Mouse (Mus musculus) forebrain, embryonic 16.5 days (tissue): ENCODE data around the gene Cflar. TPM values are rescaled to one million over a fixed set of nuclear protein-coding genes. Genes with fewer than 3 reads are reported as not detected.
"Not testable (repeated sequence)": the region's sequence is repeated elsewhere in the genome, so short reads cannot be mapped to it uniquely, and the experiment has no call there.

ENCODE experiments used
- ATAC-seq: fragments of 200-750 bp; cut with Nextera tagmentation; 2 replicates; pipeline ENCODE4 v1.8.0; 2017; ENCODE audit warnings: mild to moderate bottlenecking, moderate library complexity
- H3K27ac ChIP-seq: fragments of 300-500 bp; sonication (generic); 2 replicates; pipeline ENCODE4 v1.5.1; 2014; ENCODE audit warnings: low read length, control low read depth
- H3K27me3 ChIP-seq: fragments of 300-500 bp; sonication (generic); replicated peaks from 2 replicates; pipeline ENCODE4 v1.6.1; 2014; ENCODE audit warnings: low read length; ENCODE audit not compliant: control insufficient read depth, insufficient read depth
- H3K36me3 ChIP-seq: fragments of 300-500 bp; sonication (generic); 2 replicates; pipeline ENCODE4 v1.6.1; 2014; ENCODE audit not compliant: control insufficient read depth, insufficient read depth
- H3K4me1 ChIP-seq: fragments of 300-500 bp; sonication (generic); replicated peaks from 2 replicates; pipeline ENCODE4 v1.6.1; 2014; ENCODE audit warnings: low read length; ENCODE audit not compliant: control insufficient read depth, insufficient read depth
- H3K4me2 ChIP-seq: fragments of 300-500 bp; sonication (generic); 2 replicates; pipeline ENCODE4 v1.6.1; 2014; ENCODE audit warnings: mild to moderate bottlenecking, low read length, control low read depth
- H3K4me3 ChIP-seq: fragments of 300-500 bp; sonication (generic); replicated peaks from 2 replicates; pipeline ENCODE4 v1.5.1; 2014; ENCODE audit warnings: mild to moderate bottlenecking, low read length, control low read depth
- H3K9ac ChIP-seq: fragments of 300-500 bp; sonication (generic); replicated peaks from 2 replicates; pipeline ENCODE4 v1.6.1; 2014; ENCODE audit warnings: low read depth, low read length, control low read depth
- H3K9me3 ChIP-seq: fragments of 300-500 bp; sonication (generic); 2 replicates; pipeline ENCODE4 v1.6.1; 2016; ENCODE audit warnings: low read length; ENCODE audit not compliant: control insufficient read depth
- WGBS: fragments of 180-500 bp; shearing (Covaris S2); extraction: QIAGEN DNeasy Blood & Tissue Kit; methylation state at CpG from one replicate; pipeline ENCODE4 v1.1.7; 2014; 5-methylcytosine and 5-hydroxymethylcytosine counted together
- polyA plus RNA-seq: library from polyadenylated mRNA; unstranded; fragments of >200 nt; fragmentation: Nextera tagmentation; extraction: Ambion mirVana; gene quantifications from 2 replicates; pipeline ENCODE4 v1.2.1, GENCODE M21; 2015

The Cflar gene
- polyA plus RNA-seq, 1 experiment from 2014 or later = 15.8 TPM

DNA sequence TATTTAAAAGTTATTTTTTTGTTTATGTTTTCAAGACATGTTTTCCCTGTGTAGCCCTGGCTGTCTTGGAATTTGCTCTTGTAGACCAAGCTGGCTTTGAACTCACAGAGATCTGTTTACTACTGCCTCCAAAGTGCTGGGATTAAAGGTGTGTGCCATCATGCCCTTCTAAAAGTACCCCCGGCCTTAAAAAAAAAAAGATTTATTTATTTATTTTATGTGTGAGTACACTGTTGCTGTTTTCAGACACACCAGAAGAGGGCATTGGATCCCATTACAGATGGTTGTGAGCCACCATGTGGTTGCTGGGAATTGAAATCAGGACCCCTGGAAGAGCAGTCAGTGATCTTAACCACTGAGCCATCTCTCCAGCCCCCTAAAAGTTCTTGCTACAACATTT lies 1.3 kb upstream of the Cflar start:
- H3K4me1 ChIP-seq = peaks cover 11% of the 10 kb centered on the region
- H3K4me2 ChIP-seq, H3K27me3 ChIP-seq, H3K36me3 ChIP-seq, H3K9me3 ChIP-seq, H3K9ac ChIP-seq, H3K4me3 ChIP-seq, ATAC-seq, H3K27ac ChIP-seq: not testable (repeated sequence)
- WGBS = 93% methylated on average over 1 of the region's 1 CpGs

DNA sequence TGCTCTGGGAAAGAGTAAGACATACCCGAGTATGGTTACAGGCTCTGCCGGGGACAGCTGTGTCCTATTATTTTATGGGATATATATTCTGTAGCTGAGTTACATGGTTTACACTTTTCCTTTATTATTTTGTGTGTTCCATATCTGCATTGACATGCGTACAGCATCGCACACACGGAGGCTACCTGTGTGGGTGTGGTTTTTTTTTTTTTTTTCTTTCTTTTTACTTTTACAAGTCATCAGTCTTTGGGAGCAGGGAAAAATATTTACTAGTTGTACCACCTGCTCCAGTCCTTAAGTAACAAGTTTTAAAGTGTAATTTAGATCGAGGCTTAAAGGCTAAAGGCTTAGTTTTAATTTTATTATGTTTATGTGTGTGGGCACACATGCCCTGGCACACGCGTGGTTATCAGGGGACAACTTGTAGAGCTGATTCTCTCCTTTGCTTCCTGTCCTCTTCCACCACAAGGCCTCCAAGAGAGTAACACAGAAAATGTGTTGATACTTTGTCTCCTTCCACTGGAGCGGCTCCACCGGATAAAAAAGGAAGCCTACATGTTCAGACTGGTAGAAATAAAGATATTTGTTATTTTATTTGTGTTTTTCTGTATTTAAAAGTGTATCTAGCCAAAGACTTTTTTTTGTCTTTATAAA lies 470 bp upstream of the Cflar start:
- Histone ChIP-seq H3K4me2 (peak overlapping the region; percentile 76), H3K4me1 (peaks cover 11% of the 10 kb centered on the region), H3K9ac (peak overlapping the region; percentile 83), H3K4me3 (peak overlapping the region; percentile 66), H3K27me3 (no peaks in the 10 kb centered on the region), H3K27ac (peak overlapping the region; percentile 88), H3K36me3 (no peaks in the 10 kb centered on the region), H3K9me3 (no peaks in the 10 kb centered on the region)
- 48% methylated on average over 10 of the region's 10 CpGs for WGBS
- peak; percentile 29; the same call in 1 of the 2 replicates for ATAC-seq

DNA sequence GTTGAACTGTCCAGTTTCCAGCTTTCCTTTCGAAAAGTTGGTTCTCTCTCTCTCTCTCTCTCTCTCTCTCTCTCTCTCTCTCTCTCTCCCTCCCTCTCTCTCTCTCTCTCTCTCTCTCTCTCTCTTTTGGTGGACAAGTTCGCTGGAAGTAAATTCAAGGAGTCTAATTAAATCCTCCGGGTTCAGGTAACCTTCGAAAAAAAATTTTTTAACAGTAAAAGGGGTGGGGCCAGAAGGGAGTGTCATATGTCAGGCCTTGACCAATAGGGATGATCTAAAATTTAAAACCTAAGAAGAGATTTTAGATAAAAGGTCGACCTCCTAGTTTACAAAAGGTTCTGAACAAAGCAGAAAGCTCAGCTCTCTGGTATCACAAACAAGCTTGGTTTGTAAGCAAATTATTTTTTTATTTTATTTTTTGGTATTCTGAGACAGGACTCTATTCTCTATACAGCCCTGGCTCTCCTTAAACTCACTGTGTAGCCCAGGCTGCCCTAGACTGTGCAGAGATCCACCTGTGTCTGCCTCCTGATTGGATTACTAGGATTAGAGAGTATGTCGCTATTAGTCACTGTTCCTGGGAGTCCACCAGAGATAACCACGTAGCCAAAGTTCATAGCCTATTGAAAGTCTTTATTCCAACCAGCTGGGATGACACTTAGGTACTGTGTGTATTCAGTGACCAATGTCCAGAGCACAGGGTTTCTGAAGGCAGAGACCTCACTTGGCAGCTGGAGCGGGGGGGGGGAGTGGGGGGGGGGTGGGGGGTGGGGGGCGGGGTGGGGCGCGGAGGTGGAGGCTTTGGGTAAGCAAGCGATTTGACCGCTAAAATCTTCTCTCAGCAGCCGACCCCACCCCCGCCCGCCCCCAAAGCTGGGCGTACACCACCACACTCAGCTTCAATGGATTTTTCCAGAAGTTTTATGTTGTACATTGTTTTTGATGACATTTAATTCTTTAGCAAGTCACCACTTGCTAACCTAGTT lies 1.1 kb downstream of the Cflar start:
- H3K9ac ChIP-seq = peak overlapping the region; percentile 62; the same call in 1 of the 2 replicates
- H3K36me3 ChIP-seq = no peaks in the 10 kb centered on the region
- H3K27ac ChIP-seq = peak overlapping the region; percentile 84
- peaks cover 11% of the 10 kb centered on the region for H3K4me1 ChIP-seq
- H3K4me2 ChIP-seq = peak overlapping the region; percentile 76
- H3K9me3 ChIP-seq = no peaks in the 10 kb centered on the region
- H3K27me3 ChIP-seq = no peaks in the 10 kb centered on the region
- peak overlapping the region; percentile 66 for H3K4me3 ChIP-seq
- 6% methylated on average over 11 of the region's 17 CpGs for WGBS
- peak; percentile 66 for ATAC-seq

DNA sequence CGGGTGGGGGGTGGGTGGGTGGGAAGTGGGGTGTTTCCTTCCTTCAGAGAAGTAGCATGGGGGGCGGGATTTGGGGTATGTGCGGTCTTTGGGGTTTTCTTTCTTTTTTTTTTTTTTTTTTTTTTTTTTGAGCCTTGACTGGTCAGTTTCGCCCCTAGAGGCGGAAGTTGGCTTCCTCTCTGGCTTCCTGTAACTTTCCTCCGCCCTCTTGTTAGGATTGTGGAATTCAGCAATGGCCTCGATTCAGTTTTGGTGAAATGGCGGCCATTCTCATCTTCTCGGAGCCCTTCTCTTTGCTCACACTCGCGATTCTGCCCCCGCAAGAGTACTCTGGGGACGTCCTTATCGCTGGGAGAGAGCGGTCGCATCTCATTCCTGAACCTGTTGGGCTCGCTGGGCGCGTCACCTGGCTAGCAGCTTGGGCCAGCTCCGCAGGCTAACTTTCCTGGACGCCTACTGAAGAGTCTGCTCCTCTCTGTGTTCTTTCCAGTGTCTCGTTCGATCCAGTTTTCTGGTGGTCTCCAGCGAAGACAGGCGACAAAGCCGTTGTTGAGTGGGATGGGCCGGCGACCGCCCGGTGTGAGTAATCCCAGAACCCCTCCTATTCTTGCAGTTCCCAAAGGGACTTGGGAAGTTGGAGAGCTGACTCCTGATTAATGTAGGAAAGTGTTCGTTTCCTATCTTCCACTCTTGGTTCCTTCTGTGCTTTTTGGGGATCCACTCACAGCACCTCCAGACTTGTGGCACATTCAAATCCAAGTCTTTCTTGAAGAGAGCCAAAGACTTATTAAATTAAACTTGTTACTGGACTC lies 2.0 kb downstream of the Cflar start:
- Histone ChIP-seq H3K9ac (peak overlapping the region; percentile 62), H3K4me3 (peak overlapping the region; percentile 66), H3K4me2 (peak overlapping the region; percentile 76), H3K4me1 (peaks cover 11% of the 10 kb centered on the region), H3K36me3 (no peaks in the 10 kb centered on the region), H3K27ac (peak overlapping the region; percentile 84), H3K27me3 (no peaks in the 10 kb centered on the region), H3K9me3 (no peaks in the 10 kb centered on the region)
- ATAC-seq = no peak
- 4% methylated on average over 31 of the region's 31 CpGs for WGBS

DNA sequence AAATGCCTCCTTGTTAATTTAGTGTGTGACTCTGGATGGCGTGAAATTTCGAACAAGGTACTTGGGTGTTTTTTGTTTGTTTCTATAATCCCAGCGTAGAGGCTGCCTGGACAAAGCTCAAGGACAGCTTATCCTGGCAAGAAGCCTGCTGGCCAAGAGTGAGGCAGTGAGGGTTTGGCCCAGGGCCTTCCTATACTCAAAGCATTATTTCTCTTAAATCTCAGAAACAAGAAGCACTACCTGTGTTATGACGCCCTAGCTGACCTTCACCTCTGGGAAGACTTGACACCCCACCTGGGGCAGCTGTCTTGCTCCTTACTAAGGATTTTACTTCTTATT lies 2.6 kb downstream of the Cflar start:
- H3K9me3 ChIP-seq = no peaks in the 10 kb centered on the region
- no peak for ATAC-seq

DNA sequence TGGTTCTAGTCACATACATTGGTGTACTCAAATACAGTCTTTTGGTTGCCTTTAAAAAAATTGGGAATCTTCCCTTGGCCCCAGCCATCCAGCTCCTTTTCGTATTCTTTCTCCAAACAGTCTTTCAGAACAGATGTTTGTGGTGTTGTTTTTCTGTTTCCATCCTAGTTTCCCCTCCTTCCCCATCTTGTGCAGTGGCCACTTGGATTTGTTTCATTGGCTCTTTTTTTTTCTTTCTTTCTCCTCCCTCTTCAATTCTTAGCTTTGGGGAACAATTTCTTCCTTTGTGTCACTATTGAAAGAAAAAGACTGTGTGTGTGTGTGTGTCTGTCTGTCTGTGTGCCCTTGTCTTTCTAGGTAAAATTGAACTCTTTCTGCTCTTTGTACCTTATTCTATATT lies 3.1 kb downstream of the Cflar start:
- Histone ChIP-seq H3K27ac (no peak overlapping the region), H3K27me3 (no peaks in the 10 kb centered on the region), H3K4me2 (peak overlapping the region; percentile 76), H3K9me3 (no peaks in the 10 kb centered on the region), H3K4me1 (peaks cover 11% of the 10 kb centered on the region), H3K36me3 (no peaks in the 10 kb centered on the region), H3K4me3 (no peak overlapping the region; the same call in 1 of the 2 replicates), H3K9ac (no peak overlapping the region)
- 65% methylated on average over 1 of the region's 1 CpGs for WGBS
- ATAC-seq = no peak

More for the DNA sequence above, 2.6 kb downstream of the Cflar start:
- H3K4me3 ChIP-seq = peak overlapping the region; percentile 66
- no peaks in the 10 kb centered on the region for H3K27me3 ChIP-seq
- H3K36me3 ChIP-seq = no peaks in the 10 kb centered on the region
- 31% methylated on average over 4 of the region's 4 CpGs for WGBS
- peak overlapping the region; percentile 76 for H3K4me2 ChIP-seq
- H3K4me1 ChIP-seq = peaks cover 11% of the 10 kb centered on the region
- peak overlapping the region; percentile 84; the same call in 1 of the 2 replicates for H3K27ac ChIP-seq
- H3K9ac ChIP-seq = no peak overlapping the region

DNA sequence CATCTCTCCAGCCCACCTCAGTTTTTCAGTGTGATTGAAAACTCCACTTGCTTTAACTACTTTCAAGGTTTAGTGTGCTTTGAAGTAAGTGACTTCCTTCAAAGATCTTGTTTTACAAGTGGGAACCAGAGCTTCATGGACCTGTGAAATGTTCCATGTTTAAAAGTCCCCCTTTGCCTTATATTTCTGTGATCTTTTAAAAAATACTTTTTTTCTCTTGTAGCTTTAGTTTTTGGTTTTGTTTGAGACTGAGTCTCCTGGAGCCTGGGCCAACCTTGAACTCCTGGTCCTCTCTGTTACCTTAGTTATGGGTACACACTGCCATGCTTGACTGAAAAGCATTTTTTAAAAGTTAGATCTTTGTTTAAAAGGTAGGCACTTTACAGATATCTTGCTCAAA lies 4.2 kb downstream of the Cflar start:
- Histone ChIP-seq H3K4me3 (no peak overlapping the region), H3K36me3 (no peaks in the 10 kb centered on the region), H3K27me3 (no peaks in the 10 kb centered on the region), H3K4me1 (peaks cover 11% of the 10 kb centered on the region), H3K27ac (no peak overlapping the region), H3K9ac (no peak overlapping the region), H3K4me2 (no peak overlapping the region), H3K9me3 (no peaks in the 10 kb centered on the region)
- no peak for ATAC-seq

DNA sequence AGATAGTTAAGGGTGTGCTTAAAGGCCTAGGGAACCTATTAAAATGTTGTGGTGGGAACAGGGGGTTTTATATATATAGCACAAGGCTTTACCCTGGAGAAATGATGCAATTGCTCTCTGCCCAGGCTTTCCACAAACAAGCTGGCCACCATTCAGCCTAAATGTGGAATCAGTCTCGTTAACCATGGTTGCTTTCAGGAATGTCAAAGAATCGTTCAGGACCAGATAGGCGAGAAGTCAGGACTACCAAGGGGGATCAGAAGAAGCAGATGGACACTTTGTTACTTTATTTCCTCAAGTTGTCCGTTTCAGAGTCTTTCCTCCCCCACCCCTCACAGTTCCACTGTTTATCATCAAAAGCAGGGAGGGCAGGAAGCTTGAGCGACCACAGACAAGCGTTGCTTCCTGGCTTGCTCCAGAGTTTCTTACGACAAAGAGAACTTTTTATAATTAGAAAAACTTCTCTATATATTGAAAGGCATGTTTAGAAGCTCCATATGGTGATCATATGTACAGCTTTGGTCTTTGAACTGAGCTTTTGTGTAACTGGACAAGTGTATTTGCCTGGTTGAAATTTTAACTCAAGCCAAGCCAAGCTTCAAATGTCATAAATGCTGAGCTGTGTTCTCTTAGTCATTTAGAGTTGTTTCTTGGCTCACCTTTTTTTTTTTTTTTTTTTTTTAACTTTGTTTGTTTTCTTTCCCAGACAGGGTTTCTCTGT lies 5.0 kb downstream of the Cflar start:
- Histone ChIP-seq H3K4me3 (no peak overlapping the region), H3K9ac (no peak overlapping the region), H3K4me2 (no peak overlapping the region), H3K36me3 (no peaks in the 10 kb centered on the region), H3K27me3 (no peaks in the 10 kb centered on the region), H3K9me3 (no peaks in the 10 kb centered on the region), H3K4me1 (peaks cover 9% of the 10 kb centered on the region), H3K27ac (no peak overlapping the region)
- ATAC-seq = no peak
- 52% methylated on average over 7 of the region's 7 CpGs for WGBS
